Mouse (Mus musculus): ENCODE data around the gene Ogfod3. TPM values are rescaled to one million over a fixed set of nuclear protein-coding genes. Genes with fewer than 3 reads are reported as not detected.
A peak's percentile ranks its signal among the peaks of the same experiment; 100 is the strongest.

Ogfod3 gene
- total and polyA plus RNA-seq, 3 experiments = 12.3 to 12.7 TPM; not detected in 1

- TF ChIP-seq ZKSCAN1 (IDR thresholded peaks at IDR 0.05; ENCODE audit: low read depth, low read length) (no peak), MYC (IDR thresholded peaks at IDR 0.05; ENCODE audit: low read depth, low read length) (no peak), TAL1 (IDR thresholded peaks at IDR 0.05; ENCODE audit: low read length) (no peak), MYB (IDR thresholded peaks at IDR 0.05; ENCODE audit: low read depth, low read length) (no peak), KAT2A (conservative IDR thresholded peaks at IDR 0.05; ENCODE audit: low read depth, low read length) (no peak)
These were observed 28.2 kb upstream of the Ogfod3 start (continued) for GRCm38 (mm10) chr11:121232706-121233105.

GRCm38 (mm10) chr11:121231628-121232291, 27.2 kb upstream of the Ogfod3 start:
- peak; percentile 93 for TF ChIP-seq MEF2A (IDR thresholded peaks at IDR 0.05; ENCODE audit: extremely low read depth, insufficient replicate concordance, low read depth, low read length, poor library complexity, severe bottlenecking)
- TF ChIP-seq ELF1 (IDR thresholded peaks at IDR 0.05; ENCODE audit: low read depth, low read length) = no peak
- no peak for TF ChIP-seq TAL1 (IDR thresholded peaks at IDR 0.05; ENCODE audit: low read length)
- TF ChIP-seq RAD21 (IDR thresholded peaks at IDR 0.05; ENCODE audit: low read depth, low read length) = no peak
- no peak for TF ChIP-seq ZKSCAN1 (IDR thresholded peaks at IDR 0.05; ENCODE audit: low read depth, low read length)
- peak; percentile 77 to 81 for TF ChIP-seq EP300 (IDR thresholded peaks at IDR 0.05; ENCODE audit: low read depth in 1 of 2, low read length in 2 of 2)
- TF ChIP-seq RCOR1 (IDR thresholded peaks at IDR 0.05; ENCODE audit: low read depth, low read length) = peak; percentile 56; the same call in 1 of the 2 replicates
- TF ChIP-seq SIN3A (IDR thresholded peaks at IDR 0.05; ENCODE audit: low read length) = peak; percentile 70
- no peak for TF ChIP-seq KAT2A (conservative IDR thresholded peaks at IDR 0.05; ENCODE audit: low read depth, low read length)
- TF ChIP-seq NRF1 (IDR thresholded peaks at IDR 0.05; ENCODE audit: insufficient read depth, low read depth, low read length, poor library complexity, severe bottlenecking) = no peak
- peak; percentile 73; the same call in 1 of the 2 replicates for TF ChIP-seq TCF12 (IDR thresholded peaks at IDR 0.05; ENCODE audit: low read depth, low read length)
- TF ChIP-seq MAZ (IDR thresholded peaks at IDR 0.05; ENCODE audit: low read depth, low read length) = 0 out of 2 replicates have a peak, but pooled peaks have one; percentile 19
- TF ChIP-seq ZC3H11A (IDR thresholded peaks at IDR 0.05; ENCODE audit: low read depth, low read length) = no peak
- TF ChIP-seq ETS1 (IDR thresholded peaks at IDR 0.05; ENCODE audit: low read depth, low read length) = peak; percentile 85
- TF ChIP-seq CHD1 (IDR thresholded peaks at IDR 0.05; ENCODE audit: low read depth, low read length) = peak; percentile 31; the same call in 1 of the 2 replicates
- peak; percentile 96 for TF ChIP-seq GATA1 (IDR thresholded peaks at IDR 0.05; ENCODE audit: low read depth, low read length)
- no peak for TF ChIP-seq ZNF384 (IDR thresholded peaks at IDR 0.05; ENCODE audit: low read depth, low read length)
- no peak for TF ChIP-seq JUND (IDR thresholded peaks at IDR 0.05; ENCODE audit: low read depth, low read length)
- peak; percentile 70 for DNase-seq (ENCODE audit: low read depth, low spot score)
- H3K4me1 ChIP-seq (ENCODE audit: control insufficient read depth in 1 of 2, insufficient read depth in 2 of 2, low read length in 2 of 2) = peaks cover 27% of the 10 kb centered on the region in 2 experiments
- no peaks in the 10 kb centered on the region for H3K27me3 ChIP-seq (ENCODE audit: control insufficient read depth in 1 of 2, insufficient read depth in 2 of 2, low read length in 2 of 2)
- H3K4me3 ChIP-seq (ENCODE audit: control insufficient read depth in 1 of 2, insufficient read depth in 1 of 2, low read depth in 2 of 2, low read length in 2 of 2) = peak overlapping the region in 1 of 2 experiments; percentile 5; a peak in 1 of 4 replicates
- H3K27ac ChIP-seq (ENCODE audit: control insufficient read depth, low read depth, low read length) = peak overlapping the region; percentile 69
- H3K9ac ChIP-seq (ENCODE audit: control insufficient read depth, low read depth, low read length, poor library complexity, severe bottlenecking) = peak overlapping the region; percentile 30
- H3K9me3 ChIP-seq (replicated peaks; ENCODE audit: insufficient read depth, low read length) = no peaks in the 10 kb centered on the region
- H3K79me2 ChIP-seq (ENCODE audit: control insufficient read depth, insufficient read depth, low read length, poor library complexity) = peaks cover 14% of the 10 kb centered on the region
- H3K36me3 ChIP-seq (ENCODE audit: control insufficient read depth in 1 of 2, insufficient read depth in 2 of 2, low read length in 2 of 2) = peaks cover under 1 to 41% of the 10 kb centered on the region in 2 experiments; a peak in 2 of 4 replicates
